Mouse (Mus musculus): ENCODE results near the gene Cad. TPM values are rescaled to one million over a fixed set of nuclear protein-coding genes. Genes with fewer than 3 reads are reported as not detected.

The Cad gene
- total and polyA plus RNA-seq, 3 experiments: 228 to 383 (median 254) TPM

- peaks cover 6% of the 10 kb centered on the region for H3K79me2 ChIP-seq (ENCODE audit: control insufficient read depth, insufficient read depth, low read length, poor library complexity)
- TF ChIP-seq SIN3A (IDR thresholded peaks at IDR 0.05; ENCODE audit: low read length) (no peak), GATA1 (IDR thresholded peaks at IDR 0.05; ENCODE audit: low read depth, low read length) (no peak), ZMIZ1 (IDR thresholded peaks at IDR 0.05; ENCODE audit: low read depth, low read length) (no peak), CHD2 (IDR thresholded peaks at IDR 0.05; ENCODE audit: low read length) (no peak), MAZ (IDR thresholded peaks at IDR 0.05; ENCODE audit: low read depth, low read length) (no peak), CTCF (IDR thresholded peaks at IDR 0.05 in 2 of 3, conservative IDR thresholded peaks at IDR 0.05 in 1 of 3; ENCODE audit: control insufficient read depth in 1 of 3, insufficient read depth in 1 of 3, low read depth in 2 of 3, low read length in 3 of 3, poor library complexity in 1 of 3, severe bottlenecking in 1 of 3) (no peak), HCFC1 (IDR thresholded peaks at IDR 0.05; ENCODE audit: low read depth, low read length) (no peak), RCOR1 (IDR thresholded peaks at IDR 0.05; ENCODE audit: low read depth, low read length) (no peak), POLR2AphosphoS5 (IDR thresholded peaks at IDR 0.05; ENCODE audit: borderline replicate concordance, low read depth, low read length) (no peak), POLR2AphosphoS2 (IDR thresholded peaks at IDR 0.05; ENCODE audit: low read length) (no peak), USF2 (IDR thresholded peaks at IDR 0.05; ENCODE audit: borderline replicate concordance in 1 of 2, insufficient read depth in 1 of 2, low read depth in 1 of 2, low read length in 2 of 2) (no peak), MAFK (IDR thresholded peaks at IDR 0.05; ENCODE audit: borderline replicate concordance, low read depth, low read length) (no peak), MAX (IDR thresholded peaks at IDR 0.05; ENCODE audit: low read length) (no peak), MYB (IDR thresholded peaks at IDR 0.05; ENCODE audit: low read depth, low read length) (no peak), ZKSCAN1 (IDR thresholded peaks at IDR 0.05; ENCODE audit: low read depth, low read length) (no peak), NRF1 (IDR thresholded peaks at IDR 0.05; ENCODE audit: insufficient read depth, low read depth, low read length, poor library complexity, severe bottlenecking) (no peak), CHD1 (IDR thresholded peaks at IDR 0.05; ENCODE audit: low read depth, low read length) (no peak), KAT2A (conservative IDR thresholded peaks at IDR 0.05; ENCODE audit: low read depth, low read length) (no peak)
- peaks cover 0 to 16% of the 10 kb centered on the region in 2 experiments; a peak in 3 of 4 replicates for H3K36me3 ChIP-seq (ENCODE audit: control insufficient read depth in 1 of 2, insufficient read depth in 2 of 2, low read length in 2 of 2)
- H3K9ac ChIP-seq (ENCODE audit: control insufficient read depth, low read depth, low read length, poor library complexity, severe bottlenecking): no peak overlapping the region
- no peak overlapping the region for H3K27ac ChIP-seq (ENCODE audit: control insufficient read depth, low read depth, low read length)
- DNase-seq (ENCODE audit: low read depth, low spot score): no peak
- H3K9me3 ChIP-seq (replicated peaks; ENCODE audit: insufficient read depth, low read length): no peaks in the 10 kb centered on the region
- peak overlapping the region in 1 of 2 experiments; percentile 95; a peak in 1 of 4 replicates for H3K4me3 ChIP-seq (ENCODE audit: control insufficient read depth in 1 of 2, insufficient read depth in 1 of 2, low read depth in 2 of 2, low read length in 2 of 2)
- H3K27me3 ChIP-seq (ENCODE audit: control insufficient read depth in 1 of 2, insufficient read depth in 2 of 2, low read length in 2 of 2): no peaks in the 10 kb centered on the region
- peaks cover 5 to 14% of the 10 kb centered on the region in 2 experiments for H3K4me1 ChIP-seq (ENCODE audit: control insufficient read depth in 1 of 2, insufficient read depth in 2 of 2, low read length in 2 of 2)
Observed at GRCm38 (mm10) chr5:31046416-31046815, 8.2 kb upstream of the Cad start.

DNA sequence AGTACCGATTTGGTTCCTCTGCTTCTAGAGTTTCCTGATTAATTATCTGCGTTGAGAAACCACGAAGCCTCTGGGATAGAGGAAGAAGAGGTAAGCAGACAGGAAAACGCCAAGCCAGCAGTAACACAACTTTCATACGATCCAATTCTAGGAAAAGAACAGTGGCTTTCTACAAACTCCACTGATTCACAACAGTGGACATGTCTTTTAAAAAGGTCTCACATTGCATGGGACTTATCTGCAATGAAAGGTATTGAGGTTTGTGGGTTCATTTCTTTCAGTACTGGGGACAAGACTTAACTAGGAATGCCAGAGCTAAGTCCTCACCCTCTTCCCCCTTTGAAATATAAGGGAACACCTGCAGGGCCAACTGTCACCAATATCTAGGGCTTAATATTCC lies 7.5 kb upstream of the Cad start:
- Histone ChIP-seq H3K36me3 (ENCODE audit: control insufficient read depth in 1 of 2, insufficient read depth in 2 of 2, low read length in 2 of 2) (peaks cover 0 to 16% of the 10 kb centered on the region in 2 experiments; a peak in 3 of 4 replicates), H3K79me2 (ENCODE audit: control insufficient read depth, insufficient read depth, low read length, poor library complexity) (peaks cover 6% of the 10 kb centered on the region), H3K9ac (ENCODE audit: control insufficient read depth, low read depth, low read length, poor library complexity, severe bottlenecking) (peak overlapping the region; percentile 96)

More for the DNA sequence above, 7.5 kb upstream of the Cad start:
- H3K9me3 ChIP-seq (replicated peaks; ENCODE audit: insufficient read depth, low read length): no peaks in the 10 kb centered on the region
- TF ChIP-seq E2F4 (IDR thresholded peaks at IDR 0.05; ENCODE audit: borderline replicate concordance, low read depth, low read length) (no peak), UBTF (IDR thresholded peaks at IDR 0.05; ENCODE audit: borderline replicate concordance, insufficient read depth, low read depth, low read length) (no peak), MYC (IDR thresholded peaks at IDR 0.05; ENCODE audit: low read depth, low read length) (no peak), RCOR1 (IDR thresholded peaks at IDR 0.05; ENCODE audit: low read depth, low read length) (peak; percentile 35; the same call in 1 of the 2 replicates), ETS1 (IDR thresholded peaks at IDR 0.05; ENCODE audit: low read depth, low read length) (0 out of 2 replicates have a peak, but pooled peaks have one; percentile 31), MAFK (IDR thresholded peaks at IDR 0.05; ENCODE audit: borderline replicate concordance, low read depth, low read length) (peak; percentile 69), GATA1 (IDR thresholded peaks at IDR 0.05; ENCODE audit: low read depth, low read length) (peak; percentile 40), CHD1 (IDR thresholded peaks at IDR 0.05; ENCODE audit: low read depth, low read length) (0 out of 2 replicates have a peak, but pooled peaks have one; percentile 60)
- H3K27me3 ChIP-seq (ENCODE audit: control insufficient read depth in 1 of 2, insufficient read depth in 2 of 2, low read length in 2 of 2): no peaks in the 10 kb centered on the region
- peak; percentile 62 for DNase-seq (ENCODE audit: low read depth, low spot score)
- peak overlapping the region; percentile 74 to 95 for H3K4me3 ChIP-seq (ENCODE audit: control insufficient read depth in 1 of 2, insufficient read depth in 1 of 2, low read depth in 2 of 2, low read length in 2 of 2)
- H3K4me1 ChIP-seq (ENCODE audit: control insufficient read depth in 1 of 2, insufficient read depth in 2 of 2, low read length in 2 of 2): peaks cover 5 to 14% of the 10 kb centered on the region in 2 experiments
- H3K27ac ChIP-seq (ENCODE audit: control insufficient read depth, low read depth, low read length): peak overlapping the region; percentile 1; the same call in 1 of the 2 replicates
